Mouse (Mus musculus) kidney, adult 2 months (tissue): Measurements from ENCODE around the gene Lix1l.

Source experiments
- CTCF ChIP-seq: fragments of 200-500 bp; conservative IDR thresholded peaks from 2 replicates; pipeline ENCODE4 v1.5.1; 2011; ENCODE audit warnings: low read depth, mild to moderate bottlenecking, control low read depth, low read length, moderate library complexity, mixed read lengths; ENCODE audit not compliant: insufficient read depth, insufficient read length
- POLR2A ChIP-seq: fragments of 200-500 bp; IDR thresholded peaks from one replicate; pipeline ENCODE4 v1.6.1; 2011; ENCODE audit warnings: low read depth, low read length, control low read depth

DNA sequence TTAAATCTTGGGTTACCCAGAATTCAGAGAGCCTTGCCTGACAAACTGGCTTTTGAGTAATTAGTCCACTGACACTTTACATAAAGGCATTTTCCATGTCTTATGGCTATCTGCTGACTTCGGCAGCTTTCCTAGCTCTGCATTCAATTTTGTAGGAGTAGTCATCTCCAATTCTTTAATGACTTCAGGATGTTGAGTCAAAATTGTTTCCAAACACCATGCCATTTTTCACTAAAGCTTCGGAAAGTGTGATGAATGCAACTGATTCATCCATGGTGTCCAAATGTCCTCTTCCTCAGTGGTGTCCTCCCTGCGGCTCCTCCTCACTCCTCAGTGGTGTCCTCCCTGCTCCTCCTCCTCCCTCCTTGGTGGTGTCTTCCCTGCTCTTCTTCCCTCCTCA lies 17.0 kb downstream of the Lix1l start:
- TF ChIP-seq CTCF (no peak), POLR2A (no peak)
